Mouse (Mus musculus) kidney, postnatal 0 days (tissue): Measurements from ENCODE around the gene Ralgps2. TPM values are rescaled to one million over a fixed set of nuclear protein-coding genes. Genes with fewer than 3 reads are reported as not detected.

ENCODE experiments used
- ATAC-seq: fragments of 200-750 bp; cut with Nextera tagmentation; replicated peaks from 2 replicates; pipeline ENCODE4 v1.8.0; 2017; ENCODE audit warnings: low read depth, moderate number of reproducible peaks, moderate TSS enrichment, moderate library complexity; ENCODE audit not compliant: low FRiP score
- DNase-seq: peaks from one replicate; pipeline ENCODE4 v3.0.0-alpha.2; 2016; ENCODE audit warnings: low spot score
- H3K27ac ChIP-seq: fragments of 300-500 bp; sonication (generic); 2 replicates; pipeline ENCODE4 v1.5.1; 2014; ENCODE audit warnings: mild to moderate bottlenecking
- H3K27me3 ChIP-seq: fragments of 300-500 bp; sonication (generic); 2 replicates; pipeline ENCODE4 v1.6.1; 2014; ENCODE audit warnings: low read length, mixed read lengths; ENCODE audit not compliant: insufficient read depth
- H3K36me3 ChIP-seq: fragments of 300-500 bp; sonication (generic); 2 replicates; pipeline ENCODE4 v1.6.1; 2014; ENCODE audit warnings: low read length, mixed read lengths; ENCODE audit not compliant: insufficient read depth
- H3K4me1 ChIP-seq: fragments of 300-500 bp; sonication (generic); replicated peaks from 2 replicates; pipeline ENCODE4 v1.6.1; 2014; ENCODE audit warnings: antibody characterized with exemption, low read length, mixed read lengths; ENCODE audit not compliant: insufficient read depth
- H3K4me2 ChIP-seq: fragments of 300-500 bp; sonication (generic); 2 replicates; pipeline ENCODE4 v1.6.1; 2014; ENCODE audit warnings: mild to moderate bottlenecking, low read length, moderate library complexity, mixed read lengths
- H3K4me3 ChIP-seq: fragments of 300-500 bp; sonication (generic); replicated peaks from 2 replicates; pipeline ENCODE4 v1.5.1; 2014; ENCODE audit warnings: low read depth, low read length
- H3K9ac ChIP-seq: fragments of 300-500 bp; sonication (generic); 2 replicates; pipeline ENCODE4 v1.6.1; 2014; ENCODE audit warnings: low read depth, low read length
- H3K9me3 ChIP-seq: fragments of 300-500 bp; sonication (generic); replicated peaks from 2 replicates; pipeline ENCODE4 v1.6.1; 2016; ENCODE audit warnings: low read length, inconsistent platforms, mixed read lengths
- CTCF ChIP-seq: IDR thresholded peaks from 2 replicates; pipeline ENCODE4 v1.5.1; 2016; ENCODE audit warnings: antibody characterized with exemption, low read depth, mild to moderate bottlenecking, moderate library complexity
- WGBS: fragments of 180-500 bp; shearing (Covaris S2); extraction: QIAGEN DNeasy Blood & Tissue Kit; methylation state at CpG from one replicate; pipeline ENCODE4 v1.1.7; 2014; 5-methylcytosine and 5-hydroxymethylcytosine counted together
- polyA plus RNA-seq: library from polyadenylated mRNA; unstranded; fragments of >200 nt; fragmentation: Nextera tagmentation; extraction: Ambion mirVana; gene quantifications from 2 replicates; pipeline ENCODE4 v1.2.1, GENCODE M21; 2015

The Ralgps2 gene
- polyA plus RNA-seq, 1 experiment from 2014 or later = 47.2 TPM

GRCm38 (mm10) chr1:156981975-156982374, 42.5 kb upstream of the Ralgps2 start:
- no peak overlapping the region for H3K9ac ChIP-seq
- H3K4me2 ChIP-seq = no peak overlapping the region
- no peaks in the 10 kb centered on the region for H3K36me3 ChIP-seq
- no peak overlapping the region for H3K27ac ChIP-seq
- no peak overlapping the region for H3K4me3 ChIP-seq
- no peaks in the 10 kb centered on the region for H3K27me3 ChIP-seq
- DNase-seq = no peak
- 78% methylated on average over 9 of the region's 9 CpGs for WGBS
- H3K9me3 ChIP-seq = no peaks in the 10 kb centered on the region
- H3K4me1 ChIP-seq = no peaks in the 10 kb centered on the region
- ATAC-seq = no peak
- no peak for TF ChIP-seq CTCF

GRCm38 (mm10) chr1:156979722-156980121, 40.3 kb upstream of the Ralgps2 start:
- Histone ChIP-seq H3K27me3 (no peaks in the 10 kb centered on the region), H3K4me1 (no peaks in the 10 kb centered on the region), H3K9me3 (no peaks in the 10 kb centered on the region), H3K9ac (no peak overlapping the region), H3K4me3 (no peak overlapping the region), H3K4me2 (no peak overlapping the region), H3K27ac (no peak overlapping the region), H3K36me3 (no peaks in the 10 kb centered on the region)
- DNase-seq (no peak), ATAC-seq (no peak)
- 80% methylated on average over 4 of the region's 4 CpGs for WGBS
- no peak for TF ChIP-seq CTCF

- no peak for DNase-seq
- WGBS = 81% methylated on average over 7 of the region's 7 CpGs
These were observed 39.2 kb upstream of the Ralgps2 start for GRCm38 (mm10) chr1:156978656-156979055.

DNA sequence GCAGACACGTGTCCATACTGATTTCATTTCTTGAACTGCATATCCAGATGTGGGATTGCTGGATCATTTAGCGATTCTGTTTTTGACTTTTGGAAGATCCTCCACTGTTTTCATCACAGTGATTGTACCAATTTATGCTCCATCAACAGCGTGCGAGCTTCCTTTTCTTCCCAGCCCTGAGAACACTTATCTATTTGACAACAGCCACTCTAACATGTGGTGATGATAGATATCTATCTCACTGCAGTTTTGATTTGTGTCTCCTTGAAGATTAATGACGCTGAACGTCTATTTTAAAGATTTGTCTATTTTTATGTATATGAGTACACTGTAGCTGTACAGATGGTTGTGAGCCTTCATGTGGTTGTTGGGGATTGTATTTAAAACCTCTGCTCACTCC, 34.4 kb upstream of the Ralgps2 start:
- no peak for TF ChIP-seq CTCF
- WGBS = 81% methylated on average over 6 of the region's 6 CpGs

More at GRCm38 (mm10) chr1:156978656-156979055, 39.2 kb upstream of the Ralgps2 start:
- H3K4me2 ChIP-seq = no peak overlapping the region
- H3K27me3 ChIP-seq = no peaks in the 10 kb centered on the region
- no peaks in the 10 kb centered on the region for H3K36me3 ChIP-seq
- H3K4me3 ChIP-seq = no peak overlapping the region
- no peaks in the 10 kb centered on the region for H3K9me3 ChIP-seq
- H3K9ac ChIP-seq = no peak overlapping the region
- no peak overlapping the region for H3K27ac ChIP-seq
- TF ChIP-seq CTCF = no peak
- no peak for ATAC-seq
- no peaks in the 10 kb centered on the region for H3K4me1 ChIP-seq

GRCm38 (mm10) chr1:156972391-156972790, 33.0 kb upstream of the Ralgps2 start:
- Histone ChIP-seq H3K4me3 (no peak overlapping the region), H3K9me3 (no peaks in the 10 kb centered on the region), H3K9ac (no peak overlapping the region), H3K36me3 (no peaks in the 10 kb centered on the region), H3K4me2 (no peak overlapping the region), H3K27ac (no peak overlapping the region), H3K27me3 (no peaks in the 10 kb centered on the region), H3K4me1 (no peaks in the 10 kb centered on the region)
- ATAC-seq = no peak
- no peak for DNase-seq
- no peak for TF ChIP-seq CTCF
- WGBS = 95% methylated on average over 4 of the region's 4 CpGs

More for the DNA sequence above, 34.4 kb upstream of the Ralgps2 start:
- Histone ChIP-seq H3K9me3 (no peaks in the 10 kb centered on the region), H3K4me1 (no peaks in the 10 kb centered on the region), H3K36me3 (no peaks in the 10 kb centered on the region), H3K9ac (no peak overlapping the region), H3K27me3 (no peaks in the 10 kb centered on the region), H3K4me3 (no peak overlapping the region), H3K4me2 (no peak overlapping the region), H3K27ac (no peak overlapping the region)
- ATAC-seq (no peak), DNase-seq (no peak)

GRCm38 (mm10) chr1:156971206-156971811, 31.9 kb upstream of the Ralgps2 start:
- DNase-seq (no peak), ATAC-seq (no peak)
- H3K27me3 ChIP-seq = no peaks in the 10 kb centered on the region
- no peaks in the 10 kb centered on the region for H3K36me3 ChIP-seq
- H3K4me1 ChIP-seq = no peaks in the 10 kb centered on the region
- no peak overlapping the region for H3K4me2 ChIP-seq
- no peak overlapping the region for H3K9ac ChIP-seq
- no peaks in the 10 kb centered on the region for H3K9me3 ChIP-seq
- H3K27ac ChIP-seq = no peak overlapping the region
- TF ChIP-seq CTCF = no peak
- no peak overlapping the region for H3K4me3 ChIP-seq
- 79% methylated on average over 7 of the region's 7 CpGs for WGBS

- H3K36me3 ChIP-seq = no peaks in the 10 kb centered on the region
- H3K4me2 ChIP-seq = no peak overlapping the region
- H3K27me3 ChIP-seq = no peaks in the 10 kb centered on the region
- no peak overlapping the region for H3K27ac ChIP-seq
- no peak overlapping the region for H3K9ac ChIP-seq
- H3K9me3 ChIP-seq = no peaks in the 10 kb centered on the region
- no peak overlapping the region for H3K4me3 ChIP-seq
- no peak for TF ChIP-seq CTCF
- no peak; the same call in 1 of the 2 replicates for ATAC-seq
- peak; percentile 90 for DNase-seq
- no peaks in the 10 kb centered on the region for H3K4me1 ChIP-seq
- WGBS = 38% methylated on average over 6 of the region's 6 CpGs
These were observed 31.2 kb upstream of the Ralgps2 start for GRCm38 (mm10) chr1:156970641-156971040.
